Mouse (Mus musculus): ENCODE data around the gene Lmf2. TPM values are rescaled to one million over a fixed set of nuclear protein-coding genes. Genes with fewer than 3 reads are reported as not detected.
A peak's percentile ranks its signal among the peaks of the same experiment; 100 is the strongest.

Lmf2 gene
- polyA plus RNA-seq, 1 experiment from 2014 or later: 43.0 TPM

DNA sequence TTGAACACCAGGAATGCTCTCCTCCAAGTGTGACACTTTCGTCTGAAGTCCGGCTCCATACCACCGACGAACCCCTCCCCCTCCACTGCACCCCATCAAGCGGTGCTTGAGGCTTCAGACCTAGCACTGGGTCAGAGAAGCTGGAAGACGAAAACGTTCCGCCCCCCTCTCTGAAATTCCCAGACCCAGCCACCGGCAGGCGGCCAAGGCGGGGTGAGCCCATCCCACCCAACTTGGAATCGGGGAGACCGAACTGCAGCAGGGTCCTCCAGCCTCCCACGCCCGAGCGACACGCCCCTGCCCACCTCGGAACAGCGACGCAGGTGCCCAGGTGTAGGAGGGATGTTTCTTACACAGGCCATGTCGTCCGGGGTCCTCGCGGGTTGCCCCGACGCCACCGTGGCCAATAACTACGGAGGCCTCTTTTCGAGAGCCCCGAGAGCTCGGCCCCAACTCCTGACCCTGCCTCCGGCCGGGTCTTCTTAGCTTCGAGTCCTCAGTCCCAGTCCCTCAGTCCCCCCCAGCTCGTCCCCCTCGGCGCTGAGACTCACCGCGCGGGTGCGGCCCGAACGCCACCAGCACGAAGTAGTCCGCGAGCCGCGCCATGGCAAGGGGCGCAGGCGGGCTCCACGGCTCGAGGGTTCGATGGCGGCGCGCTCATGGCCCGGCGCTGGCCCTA, 40.8 kb downstream of the Lmf2 start:
- peak overlapping the region; percentile 54; the same call in 1 of the 2 replicates for H3K27ac ChIP-seq
- H3K4me2 ChIP-seq: peak overlapping the region; percentile 84
- under 1% methylated on average over 58 of the region's 58 CpGs for WGBS
- no peaks in the 10 kb centered on the region for H3K27me3 ChIP-seq
- no peaks in the 10 kb centered on the region for H3K9me3 ChIP-seq (replicated peaks)
- H3K36me3 ChIP-seq: no peaks in the 10 kb centered on the region
- H3K4me3 ChIP-seq: peak overlapping the region; percentile 95
- peaks cover 31% of the 10 kb centered on the region for H3K4me1 ChIP-seq (replicated peaks)
- ATAC-seq (replicated peaks; ENCODE audit: insufficient number of reproducible peaks, insufficient read depth, low FRiP score, low read depth): peak; percentile 20
- H3K9ac ChIP-seq: peak overlapping the region; percentile 92

DNA sequence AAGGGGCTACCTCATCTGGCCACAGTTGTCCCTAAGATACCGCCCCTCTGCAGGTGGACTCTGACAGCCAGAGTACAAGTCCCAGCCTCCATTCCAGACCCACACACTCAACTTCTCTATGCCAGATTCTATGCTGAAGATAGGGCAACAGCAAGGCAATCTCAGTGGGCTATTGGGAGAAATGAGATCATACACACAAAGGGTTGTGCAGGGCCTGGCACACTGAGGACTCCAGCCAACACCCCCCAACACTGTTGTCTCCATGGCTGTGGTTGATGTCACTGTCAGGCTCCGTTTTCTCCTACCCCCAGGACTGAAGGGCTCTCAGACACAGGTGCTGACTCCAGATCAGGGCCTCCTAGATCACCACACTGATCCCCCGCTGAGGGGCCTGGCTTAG, 41.4 kb downstream of the Lmf2 start:
- 26% methylated on average over 3 of the region's 3 CpGs for WGBS
- no peaks in the 10 kb centered on the region for H3K9me3 ChIP-seq (replicated peaks)
- H3K4me1 ChIP-seq (replicated peaks): peaks cover 34% of the 10 kb centered on the region
- H3K9ac ChIP-seq: peak overlapping the region; percentile 92
- peak overlapping the region; percentile 84 for H3K4me2 ChIP-seq
- no peak for ATAC-seq (replicated peaks; ENCODE audit: insufficient number of reproducible peaks, insufficient read depth, low FRiP score, low read depth)
- H3K27me3 ChIP-seq: no peaks in the 10 kb centered on the region
- no peaks in the 10 kb centered on the region for H3K36me3 ChIP-seq
- no peak overlapping the region for H3K27ac ChIP-seq
- peak overlapping the region; percentile 95 for H3K4me3 ChIP-seq

DNA sequence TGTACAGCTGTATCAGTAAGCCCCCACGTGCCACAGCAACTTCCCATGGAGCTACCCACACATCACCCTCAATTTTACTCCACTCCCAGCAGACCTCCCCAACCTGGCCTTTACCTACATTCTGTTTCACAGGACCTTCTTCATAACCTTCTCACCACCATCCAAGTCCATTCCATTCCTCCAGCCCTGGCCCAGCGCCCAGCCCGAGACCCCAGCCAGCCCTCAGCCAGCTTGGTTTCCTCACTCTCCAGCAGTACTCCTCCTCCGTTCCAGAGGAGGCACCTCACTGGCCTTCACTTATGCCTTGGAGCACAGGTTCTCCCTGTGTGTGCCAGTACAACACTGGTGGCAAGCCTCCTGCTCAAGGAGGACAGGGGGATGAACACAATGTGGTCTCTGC, 42.1 kb downstream of the Lmf2 start:
- no peak for ATAC-seq (replicated peaks; ENCODE audit: insufficient number of reproducible peaks, insufficient read depth, low FRiP score, low read depth)
- Histone ChIP-seq H3K9ac (no peak overlapping the region), H3K4me3 (peak overlapping the region; percentile 5; the same call in 1 of the 2 replicates)

DNA sequence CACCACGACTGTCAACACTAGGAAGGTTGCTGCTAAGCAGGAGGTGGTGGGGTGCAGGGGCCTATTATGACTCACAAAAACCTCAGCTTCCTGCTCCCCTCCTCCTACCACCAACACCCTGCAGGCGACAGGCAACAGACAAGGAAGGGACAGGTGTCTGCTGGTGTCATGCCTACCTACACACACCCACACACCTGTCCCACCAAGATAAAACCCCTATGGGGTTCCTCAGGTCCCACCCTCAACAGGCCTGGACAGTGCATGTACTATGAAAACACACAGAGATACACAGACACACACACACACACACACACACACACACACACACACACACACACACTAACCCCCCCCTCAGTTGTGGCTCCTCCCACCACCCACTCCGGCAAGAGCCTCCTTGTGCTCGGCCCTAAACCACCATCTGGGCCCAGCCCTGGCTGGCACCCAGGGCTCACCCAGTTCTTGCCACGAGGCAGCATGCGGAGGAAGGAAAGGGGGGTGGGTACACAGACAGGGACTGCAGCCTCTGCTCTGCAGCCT, 45.4 kb downstream of the Lmf2 start:
- Histone ChIP-seq H3K4me2 (no peak overlapping the region), H3K9me3 (replicated peaks) (no peaks in the 10 kb centered on the region), H3K9ac (no peak overlapping the region), H3K36me3 (peaks cover 13% of the 10 kb centered on the region), H3K4me1 (replicated peaks) (peaks cover 48% of the 10 kb centered on the region), H3K27ac (no peak overlapping the region), H3K4me3 (no peak overlapping the region), H3K27me3 (no peaks in the 10 kb centered on the region)
- WGBS: 69% methylated on average over 6 of the region's 6 CpGs
- ATAC-seq (replicated peaks; ENCODE audit: insufficient number of reproducible peaks, insufficient read depth, low FRiP score, low read depth): no peak

More for the DNA sequence above, 42.1 kb downstream of the Lmf2 start:
- Histone ChIP-seq H3K27me3 (no peaks in the 10 kb centered on the region), H3K36me3 (no peaks in the 10 kb centered on the region), H3K4me2 (peak overlapping the region; percentile 84; the same call in 1 of the 2 replicates), H3K4me1 (replicated peaks) (peaks cover 41% of the 10 kb centered on the region), H3K9me3 (replicated peaks) (no peaks in the 10 kb centered on the region), H3K27ac (no peak overlapping the region)
- WGBS: 62% methylated on average over 4 of the region's 4 CpGs

- Histone ChIP-seq H3K4me2 (no peak overlapping the region), H3K9me3 (replicated peaks) (no peaks in the 10 kb centered on the region), H3K36me3 (peaks cover 27% of the 10 kb centered on the region), H3K9ac (no peak overlapping the region), H3K4me1 (replicated peaks) (peaks cover 39% of the 10 kb centered on the region), H3K27ac (no peak overlapping the region), H3K4me3 (no peak overlapping the region), H3K27me3 (no peaks in the 10 kb centered on the region)
- ATAC-seq (replicated peaks; ENCODE audit: insufficient number of reproducible peaks, insufficient read depth, low FRiP score, low read depth): no peak
- 82% methylated on average over 7 of the region's 7 CpGs for WGBS
Observed at GRCm38 (mm10) chr15:89308406-89309139, 46.9 kb downstream of the Lmf2 start.

GRCm38 (mm10) chr15:89307461-89307860, 48.0 kb downstream of the Lmf2 start:
- Histone ChIP-seq H3K4me1 (replicated peaks) (peaks cover 28% of the 10 kb centered on the region), H3K9me3 (replicated peaks) (no peaks in the 10 kb centered on the region), H3K4me3 (no peak overlapping the region), H3K4me2 (no peak overlapping the region), H3K36me3 (peaks cover 38% of the 10 kb centered on the region), H3K9ac (no peak overlapping the region), H3K27ac (no peak overlapping the region), H3K27me3 (no peaks in the 10 kb centered on the region)
- ATAC-seq (replicated peaks; ENCODE audit: insufficient number of reproducible peaks, insufficient read depth, low FRiP score, low read depth): no peak
- 84% methylated on average over 13 of the region's 13 CpGs for WGBS

DNA sequence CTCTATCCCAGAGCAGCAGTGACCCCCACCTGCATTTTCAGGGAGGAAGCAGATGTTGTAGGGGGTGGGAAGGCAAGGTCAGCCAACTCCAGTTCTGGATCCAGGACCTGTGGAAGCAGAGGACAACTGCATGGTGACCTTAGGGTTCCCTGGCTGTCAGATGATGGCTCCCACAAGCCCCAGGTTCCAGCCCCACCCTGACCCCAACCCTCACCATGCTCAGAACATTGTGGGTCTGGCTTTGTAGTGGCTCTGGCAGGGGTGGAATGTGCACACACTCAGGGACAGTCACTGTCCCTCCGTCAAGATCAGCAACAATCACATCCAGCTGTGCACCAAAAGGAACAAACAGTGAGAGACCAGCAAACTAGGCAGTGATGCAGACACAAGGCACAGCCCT, 49.5 kb downstream of the Lmf2 start:
- Histone ChIP-seq H3K4me3 (no peak overlapping the region), H3K9ac (no peak overlapping the region), H3K36me3 (peaks cover 51% of the 10 kb centered on the region), H3K4me1 (replicated peaks) (peaks cover 26% of the 10 kb centered on the region), H3K9me3 (replicated peaks) (no peaks in the 10 kb centered on the region), H3K27me3 (no peaks in the 10 kb centered on the region), H3K4me2 (no peak overlapping the region), H3K27ac (no peak overlapping the region)
- 64% methylated on average over 1 of the region's 1 CpGs for WGBS
- ATAC-seq (replicated peaks; ENCODE audit: insufficient number of reproducible peaks, insufficient read depth, low FRiP score, low read depth): no peak

Small RNA genes within 50 kb of the gene (microRNA-seq; reads per million reads assigned to microRNA genes)
- not detected for gene Mir6959

Other genes with a start within 250 kb of the Lmf2 start
- gene Tubgcp6, start 232.5 kb downstream of the Lmf2 start, polyA plus RNA-seq (2015; fragmentation: Nextera tagmentation; extraction: Ambion mirVana): 7.9 and 10.6 TPM in 2 replicates
- 14.8 and 18.2 TPM in 2 replicates for gene Hdac10, start 227.0 kb downstream of the Lmf2 start, polyA plus RNA-seq (2015; fragmentation: Nextera tagmentation; extraction: Ambion mirVana)
- 16.0 and 19.1 TPM in 2 replicates for gene Mapk12, start 215.0 kb downstream of the Lmf2 start, polyA plus RNA-seq (2015; fragmentation: Nextera tagmentation; extraction: Ambion mirVana)
- gene Mapk11, start 206.0 kb downstream of the Lmf2 start, polyA plus RNA-seq (2015; fragmentation: Nextera tagmentation; extraction: Ambion mirVana): 3.1 and 4.1 TPM in 2 replicates
- 76.5 and 109 TPM in 2 replicates for gene Plxnb2, start 174.9 kb downstream of the Lmf2 start, polyA plus RNA-seq (2015; fragmentation: Nextera tagmentation; extraction: Ambion mirVana)
- 15.3 and 18.2 TPM in 2 replicates for gene Dennd6b, start 159.2 kb downstream of the Lmf2 start, polyA plus RNA-seq (2015; fragmentation: Nextera tagmentation; extraction: Ambion mirVana)
- gene Ppp6r2, start 144.1 kb downstream of the Lmf2 start, polyA plus RNA-seq (2015; fragmentation: Nextera tagmentation; extraction: Ambion mirVana): 18.6 and 22.7 TPM in 2 replicates
- gene Sbf1, start 40.3 kb downstream of the Lmf2 start, polyA plus RNA-seq (2015; fragmentation: Nextera tagmentation; extraction: Ambion mirVana): 27.5 and 45.9 TPM in 2 replicates
- 0.19 and 0.60 TPM in 2 replicates for gene Adm2, start 32.9 kb downstream of the Lmf2 start, polyA plus RNA-seq (2015; fragmentation: Nextera tagmentation; extraction: Ambion mirVana)
- gene Miox, start 21.3 kb downstream of the Lmf2 start, polyA plus RNA-seq (2015; fragmentation: Nextera tagmentation; extraction: Ambion mirVana): 0.28 TPM in 1 of 2 replicates, not detected in the other
- gene Ncaph2, start 60 bp upstream of the Lmf2 start, polyA plus RNA-seq (2015; fragmentation: Nextera tagmentation; extraction: Ambion mirVana): 85.3 and 96.9 TPM in 2 replicates
- 7.0 and 8.2 TPM in 2 replicates for gene Sco2, start 18.2 kb upstream of the Lmf2 start, polyA plus RNA-seq (2015; fragmentation: Nextera tagmentation; extraction: Ambion mirVana)
- gene Tymp, start 21.4 kb upstream of the Lmf2 start, polyA plus RNA-seq (2015; fragmentation: Nextera tagmentation; extraction: Ambion mirVana): 1.2 and 1.3 TPM in 2 replicates
- 0.96 and 1.1 TPM in 2 replicates for gene Odf3b, start 23.6 kb upstream of the Lmf2 start, polyA plus RNA-seq (2015; fragmentation: Nextera tagmentation; extraction: Ambion mirVana)
- gene Klhdc7b, start 29.3 kb upstream of the Lmf2 start, polyA plus RNA-seq (2015; fragmentation: Nextera tagmentation; extraction: Ambion mirVana): not detected in 2 replicates
- gene Syce3, start 54.8 kb upstream of the Lmf2 start, polyA plus RNA-seq (2015; fragmentation: Nextera tagmentation; extraction: Ambion mirVana): not detected in 2 replicates
- gene Cpt1b, start 70.2 kb upstream of the Lmf2 start, polyA plus RNA-seq (2015; fragmentation: Nextera tagmentation; extraction: Ambion mirVana): 169 and 195 TPM in 2 replicates
- 3.3 and 3.9 TPM in 2 replicates for gene C730034F03Rik, start 73.9 kb upstream of the Lmf2 start, polyA plus RNA-seq (2015; fragmentation: Nextera tagmentation; extraction: Ambion mirVana)
- gene Gm44502, start 74.0 kb upstream of the Lmf2 start, polyA plus RNA-seq (2015; fragmentation: Nextera tagmentation; extraction: Ambion mirVana): 0.16 and 0.76 TPM in 2 replicates
- 72.7 and 73.8 TPM in 2 replicates for gene Chkb, start 74.2 kb upstream of the Lmf2 start, polyA plus RNA-seq (2015; fragmentation: Nextera tagmentation; extraction: Ambion mirVana)
- 0.16 and 1.3 TPM in 2 replicates for gene Mapk8ip2, start 98.3 kb upstream of the Lmf2 start, polyA plus RNA-seq (2015; fragmentation: Nextera tagmentation; extraction: Ambion mirVana)
- gene Arsa, start 121.8 kb upstream of the Lmf2 start, polyA plus RNA-seq (2015; fragmentation: Nextera tagmentation; extraction: Ambion mirVana): 16.3 and 19.9 TPM in 2 replicates
- 1.4 and 2.1 TPM in 2 replicates for gene Shank3, start 144.0 kb upstream of the Lmf2 start, polyA plus RNA-seq (2015; fragmentation: Nextera tagmentation; extraction: Ambion mirVana)
- 0.08 and 0.22 TPM in 2 replicates for gene Acr, start 212.7 kb upstream of the Lmf2 start, polyA plus RNA-seq (2015; fragmentation: Nextera tagmentation; extraction: Ambion mirVana)
- 18.1 and 22.3 TPM in 2 replicates for gene Rabl2, start 236.3 kb upstream of the Lmf2 start, polyA plus RNA-seq (2015; fragmentation: Nextera tagmentation; extraction: Ambion mirVana)